Mouse (Mus musculus) left cerebral cortex, postnatal 4 days (tissue): ENCODE data around the gene Atl3. TPM values are rescaled to one million over a fixed set of nuclear protein-coding genes. Genes with fewer than 3 reads are reported as not detected.
A peak's percentile ranks its signal among the peaks of the same experiment; 100 is the strongest.

Experiments
- DNase-seq: peaks from one replicate; pipeline ENCODE4 v3.0.0-alpha.2; 2022
- intact Hi-C: fragments of 180-260 bp; cut with DNase I; formaldehyde crosslinking; loops from one replicate; pipeline ENCODE4 v1.15.1; 2025
- total RNA-seq, 2 experiments: library from RNA; stranded (reverse); gene quantifications; 2 replicates each; pipeline ENCODE4 v1.2.3; 2021

Atl3 gene
- total RNA-seq = 10 to 100 TPM; 23.6 to 24.6 TPM

DNA sequence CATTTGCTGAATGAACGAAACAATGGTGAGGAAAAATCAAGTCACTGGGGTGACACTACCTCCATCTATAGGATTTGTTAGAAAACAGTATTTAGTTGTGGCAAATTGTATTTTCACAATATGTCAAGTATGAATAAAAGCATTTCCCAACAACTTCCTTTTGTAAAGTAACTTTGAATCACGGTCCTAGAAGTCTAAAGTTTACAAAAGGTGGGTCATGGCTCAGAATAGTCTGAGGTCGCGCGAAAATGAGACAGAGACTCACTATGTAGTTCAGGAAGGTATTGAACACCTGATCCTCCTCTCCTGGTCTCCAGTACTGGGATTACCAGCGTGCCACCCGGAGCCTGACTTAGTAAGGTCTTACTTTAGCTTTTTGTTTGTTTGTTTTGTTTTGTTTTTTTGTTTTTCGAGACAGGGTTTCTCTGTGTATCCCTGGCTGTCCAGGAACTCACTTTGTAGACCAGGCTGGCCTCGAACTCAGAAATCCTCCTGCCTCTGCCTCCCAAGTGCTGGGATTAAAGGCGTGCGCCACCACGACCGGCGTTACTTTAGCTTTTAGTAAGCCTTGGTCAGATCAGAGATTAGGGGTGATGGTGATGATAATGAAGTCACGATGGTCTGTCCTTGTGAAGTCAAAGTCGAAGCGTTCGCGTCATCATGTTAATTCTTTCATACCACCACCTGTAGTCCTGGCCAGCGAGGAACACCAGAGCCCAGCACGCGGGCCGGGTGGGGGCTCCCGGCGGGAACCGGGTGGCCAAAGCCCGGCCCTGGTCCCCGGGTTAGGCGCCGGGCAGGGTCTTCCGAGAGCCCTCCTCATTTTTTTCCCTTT lies at the start of gene Atl3:
Gene Atl3, plus strand, starts transcription at position 689 of the 835 bp plus-strand sequence.
- intact Hi-C loops = no loop called here
- no peak for DNase-seq

DNA sequence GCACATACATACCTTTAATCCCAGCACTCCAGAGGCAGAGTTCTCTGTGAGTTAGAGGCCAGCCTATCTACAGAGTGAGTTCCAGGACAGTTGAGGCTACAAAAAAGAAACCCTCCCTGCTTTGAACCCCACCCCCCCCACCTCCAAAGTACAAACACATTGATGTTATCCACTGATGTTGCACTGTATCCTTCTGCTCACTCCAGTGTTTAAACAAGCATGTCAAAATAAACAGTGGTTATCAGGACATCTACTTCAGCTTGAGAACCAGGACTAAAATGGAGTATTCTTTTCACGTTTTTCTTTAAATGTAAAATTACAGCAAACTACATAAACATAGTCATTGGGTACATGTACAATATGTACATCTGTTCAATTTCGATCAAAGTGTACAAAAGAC lies 48.7 kb upstream of the Atl3 start:
- no peak for DNase-seq
- intact Hi-C loops = no loop called here

- no peak for DNase-seq
- intact Hi-C loops = no loop called here
Observed at GRCm38 (mm10) chr19:7445596-7445995, 48.2 kb upstream of the Atl3 start.

GRCm38 (mm10) chr19:7456803-7457202 lies 37.0 kb upstream of the Atl3 start:
- intact Hi-C loops = no loop called here
- no peak for DNase-seq

- intact Hi-C loops = no loop called here
- no peak for DNase-seq
Observed at GRCm38 (mm10) chr19:7458901-7459300, 34.9 kb upstream of the Atl3 start.

DNA sequence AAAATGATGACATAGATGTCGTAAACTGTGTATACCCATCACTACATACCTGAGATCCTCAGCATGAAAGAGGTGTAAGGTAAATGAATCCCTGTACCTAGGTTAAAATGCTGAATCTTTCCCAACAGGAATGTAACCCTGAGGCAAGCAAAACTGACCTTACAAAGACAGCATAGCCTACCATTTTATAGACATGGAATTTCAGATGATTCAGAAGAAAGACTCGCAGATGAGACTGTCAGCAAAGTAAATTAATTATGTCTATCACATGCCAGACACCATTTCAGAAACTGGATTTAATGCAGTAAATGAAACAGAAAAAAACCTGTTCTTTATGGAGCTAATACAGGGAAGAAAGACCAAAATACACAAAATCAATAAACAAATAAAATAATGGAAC lies 34.5 kb upstream of the Atl3 start:
- intact Hi-C loops = no loop called here
- DNase-seq = no peak

DNA sequence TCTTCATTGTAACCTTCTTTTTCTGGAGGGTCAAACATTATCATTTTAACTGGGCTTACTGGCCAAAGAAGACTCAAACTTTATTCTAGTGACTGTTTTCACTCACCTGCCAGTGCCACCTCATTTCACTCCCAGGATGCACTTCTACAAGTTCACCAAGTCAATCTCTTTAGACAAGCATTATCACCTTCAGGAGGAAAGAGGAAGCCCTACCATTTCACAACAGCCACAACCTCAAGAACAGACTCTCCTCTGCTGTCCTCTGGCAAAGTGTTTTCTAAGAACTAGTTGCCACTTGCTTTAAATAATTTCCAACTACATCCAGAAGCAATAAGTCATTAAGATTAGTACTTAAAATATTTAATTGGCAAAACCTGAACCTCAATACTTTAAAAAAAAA lies 25.9 kb upstream of the Atl3 start:
- DNase-seq = no peak
- intact Hi-C loops = no loop called here

DNA sequence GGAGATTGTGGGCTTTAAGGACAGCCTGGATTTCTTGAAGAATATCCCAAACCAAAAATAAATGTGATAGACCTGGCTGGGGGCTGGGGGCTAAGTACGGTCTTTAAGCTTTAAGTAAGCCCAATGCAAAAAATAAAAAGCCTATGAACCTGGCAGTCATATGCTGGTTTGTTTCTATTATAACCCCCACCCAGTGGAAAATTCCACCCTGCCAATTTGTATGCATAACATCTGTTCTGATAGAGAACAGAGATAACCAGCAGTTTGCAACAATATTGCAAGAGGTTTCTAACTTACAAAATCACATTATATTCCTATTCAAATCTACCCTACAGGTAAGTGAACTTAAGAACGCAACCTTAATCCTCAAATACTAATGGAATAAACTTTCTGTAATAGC lies 23.2 kb upstream of the Atl3 start:
- DNase-seq = no peak
- intact Hi-C loops = no loop called here

DNA sequence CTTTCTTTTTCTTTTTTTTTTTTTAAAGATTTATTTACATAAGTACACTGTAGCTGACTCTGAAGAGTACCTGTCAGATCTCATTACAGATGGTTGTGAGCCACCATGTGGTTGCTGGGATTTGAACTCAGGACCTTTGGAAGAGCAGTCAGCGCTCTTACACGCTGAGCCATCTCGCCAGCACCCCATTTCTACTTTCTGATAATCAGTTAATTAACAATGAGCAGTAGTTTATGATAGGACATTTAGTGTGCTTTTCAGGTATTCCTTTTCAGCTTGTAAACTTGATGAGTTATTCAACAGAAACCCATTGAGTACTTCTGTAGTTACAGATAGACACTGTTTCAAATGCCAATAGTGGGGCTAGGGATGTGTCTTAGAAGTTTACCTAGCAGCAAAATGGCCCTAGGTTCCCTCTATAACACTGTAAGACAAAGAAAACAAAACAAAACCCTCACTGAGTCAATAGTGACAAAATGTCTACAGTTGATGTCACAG lies 14.0 kb upstream of the Atl3 start:
- DNase-seq = no peak
- intact Hi-C loops = no loop called here

GRCm38 (mm10) chr19:7481541-7482265 lies 12.1 kb upstream of the Atl3 start:
- intact Hi-C loops = no loop called here
- peak; percentile 71 for DNase-seq

DNA sequence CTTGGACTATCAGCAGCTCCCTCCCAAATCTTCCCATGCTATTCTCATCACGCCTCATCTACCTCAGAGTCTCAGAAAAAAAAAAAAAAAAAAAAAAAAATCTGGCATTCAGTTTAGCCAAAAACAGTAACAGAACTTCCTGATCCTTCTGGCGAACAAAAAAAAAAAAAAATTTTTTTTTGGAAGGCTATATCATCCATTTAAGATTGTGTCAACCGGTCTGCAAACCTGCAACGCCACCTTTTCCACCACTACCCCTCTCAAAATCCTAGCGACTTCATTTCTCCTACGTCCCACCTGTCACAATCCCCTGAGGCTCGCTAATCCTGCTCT lies 11.6 kb upstream of the Atl3 start:
- intact Hi-C loops = no loop called here
- DNase-seq = no peak

- DNase-seq = peak; percentile 99
- intact Hi-C loops = no loop called here
Observed at GRCm38 (mm10) chr19:7482599-7483511, 11.0 kb upstream of the Atl3 start, which contains the start of gene Rtn3. Rtn3 (minus strand) TSS chr19:7483281.

GRCm38 (mm10) chr19:7483512-7483882 lies 10.3 kb upstream of the Atl3 start:
- intact Hi-C loops = no loop called here
- peak; percentile 73 for DNase-seq

- no peak for DNase-seq
- intact Hi-C loops = no loop called here
Observed at GRCm38 (mm10) chr19:7484076-7484475, 9.8 kb upstream of the Atl3 start.

DNA sequence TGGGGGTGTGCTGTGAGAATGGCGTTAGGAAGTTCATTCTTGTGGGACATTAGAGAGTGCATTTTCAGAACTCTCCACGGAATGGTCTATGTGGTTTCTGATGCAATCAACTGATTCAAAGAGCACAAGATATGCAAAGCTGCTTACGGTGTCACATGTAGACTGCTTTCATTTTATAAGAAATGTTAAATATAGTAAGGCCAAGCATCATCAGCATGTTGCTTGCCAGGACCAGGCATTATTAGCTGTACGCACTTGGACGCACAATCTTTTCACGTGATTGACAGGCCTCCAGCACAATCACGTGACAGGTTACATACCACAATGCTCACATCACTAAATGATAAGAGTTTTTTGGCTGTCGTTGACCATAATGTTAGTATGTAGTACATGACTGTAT lies 6.2 kb upstream of the Atl3 start:
- DNase-seq = no peak
- intact Hi-C loops = no loop called here

GRCm38 (mm10) chr19:7491960-7492359 lies 1.9 kb upstream of the Atl3 start:
- no peak for DNase-seq
- intact Hi-C loops = no loop called here

GRCm38 (mm10) chr19:7492682-7493081 lies 1.2 kb upstream of the Atl3 start:
- intact Hi-C loops = no loop called here
- DNase-seq = no peak

DNA sequence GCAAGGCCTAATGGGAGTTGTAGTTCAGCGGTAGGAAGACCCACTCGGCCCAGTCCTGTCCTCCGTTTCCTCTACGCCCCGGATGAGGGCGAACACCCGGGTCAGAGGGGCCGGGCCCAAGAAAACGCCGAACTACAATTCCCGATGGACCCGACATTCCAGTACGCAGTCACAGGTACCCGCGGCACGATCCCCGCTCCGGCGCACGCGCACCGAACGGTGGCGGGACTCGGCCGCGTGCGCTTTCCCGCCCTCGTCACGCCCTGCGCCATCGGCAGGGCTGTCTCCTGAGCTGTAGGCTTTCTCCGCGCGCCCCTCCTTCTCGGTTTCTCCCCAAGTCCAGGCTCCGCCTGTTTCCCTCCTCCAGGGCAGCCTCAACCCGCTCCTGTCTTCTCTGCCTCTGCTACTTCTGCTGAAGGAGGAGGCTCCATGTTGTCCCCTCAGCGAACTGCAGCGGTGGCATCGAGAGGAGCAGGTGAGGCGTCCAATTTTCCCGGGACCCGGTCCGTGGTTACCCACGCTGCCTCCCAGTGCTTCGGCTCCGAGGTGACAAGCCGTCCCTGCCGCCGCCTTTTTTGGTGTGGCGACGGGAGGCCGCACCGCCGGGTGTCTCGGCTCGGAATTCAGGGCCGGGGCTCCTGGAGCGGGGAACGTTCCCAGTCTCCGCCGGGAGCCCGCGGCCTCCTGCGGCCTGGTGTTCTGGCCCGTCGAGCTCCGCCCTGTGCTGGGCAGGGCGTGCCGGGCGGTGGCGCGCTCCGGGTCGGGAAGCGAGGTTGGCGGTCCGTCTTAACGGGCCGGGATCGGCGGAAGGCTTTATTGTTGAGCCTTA lies 561 bp downstream of the Atl3 start:
- intact Hi-C loops = no loop called here
- DNase-seq = peak; percentile 95

DNA sequence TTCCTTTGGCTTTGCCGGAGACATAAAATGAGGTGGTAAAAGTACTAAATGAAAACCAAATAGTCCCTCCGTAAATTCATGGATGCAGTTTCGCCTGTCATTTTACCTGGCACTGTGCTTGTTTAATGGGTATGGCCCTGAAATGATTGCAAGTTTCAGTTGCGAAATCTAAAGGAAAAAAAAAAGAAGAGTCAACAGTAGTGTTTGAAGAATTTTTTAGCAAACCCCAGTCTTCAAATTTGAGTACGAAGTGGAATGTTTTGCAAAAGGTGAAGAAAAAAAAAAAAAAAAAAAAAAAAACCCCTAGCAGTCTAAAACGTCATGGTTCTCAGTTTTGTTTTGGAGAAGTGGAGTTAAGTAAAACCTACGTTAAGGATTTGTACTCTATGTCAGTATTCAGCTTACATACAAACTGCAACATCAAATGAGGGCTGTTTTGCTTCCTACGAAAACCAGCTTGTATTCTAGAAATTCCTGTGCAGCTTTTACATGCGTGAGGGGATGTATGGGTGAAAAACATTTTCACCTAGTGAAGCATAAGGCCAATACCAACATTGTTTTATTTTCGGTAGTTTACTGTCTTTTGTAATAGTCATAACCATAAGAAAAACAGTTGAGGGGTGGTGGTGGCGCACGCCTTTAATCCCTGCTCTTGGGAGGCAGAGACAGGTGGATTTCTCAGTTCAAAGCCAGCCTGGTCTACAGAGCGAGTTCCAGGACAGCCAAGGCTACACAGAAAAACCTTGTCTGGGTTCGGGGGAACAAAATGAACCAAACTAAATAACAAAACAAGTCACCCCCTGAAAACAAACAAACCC lies 1.6 kb downstream of the Atl3 start:
- intact Hi-C loops = no loop called here
- no peak for DNase-seq
